Mouse (Mus musculus) hindbrain, embryonic 16.5 days (tissue): ENCODE data around the gene Zfp385c. TPM values are rescaled to one million over a fixed set of nuclear protein-coding genes. Genes with fewer than 3 reads are reported as not detected.
A peak's percentile ranks its signal among the peaks of the same experiment; 100 is the strongest.

Experiments
- ATAC-seq: fragments of 200-750 bp; cut with Nextera tagmentation; 2 replicates; pipeline ENCODE4 v1.8.0; 2017; ENCODE audit warnings: moderate TSS enrichment, moderate library complexity
- H3K27ac ChIP-seq: fragments of 300-500 bp; sonication (generic); 2 replicates; pipeline ENCODE4 v1.5.1; 2014; ENCODE audit warnings: low read depth, mild to moderate bottlenecking, control low read depth, low read length, moderate library complexity
- H3K27me3 ChIP-seq: fragments of 300-500 bp; sonication (generic); replicated peaks from 2 replicates; pipeline ENCODE4 v1.6.1; 2014; ENCODE audit warnings: low read length; ENCODE audit not compliant: control insufficient read depth, insufficient read depth
- H3K36me3 ChIP-seq: fragments of 300-500 bp; sonication (generic); 2 replicates; pipeline ENCODE4 v1.6.1; 2014; ENCODE audit warnings: mild to moderate bottlenecking, low read length, moderate library complexity, mixed read lengths; ENCODE audit not compliant: control insufficient read depth, insufficient read depth
- H3K4me1 ChIP-seq: fragments of 300-500 bp; sonication (generic); 2 replicates; pipeline ENCODE4 v1.6.1; 2014; ENCODE audit warnings: low read depth, low read length; ENCODE audit not compliant: control insufficient read depth, insufficient read depth
- H3K4me2 ChIP-seq: fragments of 300-500 bp; sonication (generic); 2 replicates; pipeline ENCODE4 v1.6.1; 2014; ENCODE audit warnings: mild to moderate bottlenecking, low read length, control low read depth, moderate library complexity
- H3K4me3 ChIP-seq: fragments of 300-500 bp; sonication (generic); 2 replicates; pipeline ENCODE4 v1.5.1; 2014; ENCODE audit warnings: mild to moderate bottlenecking, low read length, control low read depth, moderate library complexity
- H3K9ac ChIP-seq: fragments of 300-500 bp; sonication (generic); 2 replicates; pipeline ENCODE4 v1.6.1; 2014; ENCODE audit warnings: low read depth, mild to moderate bottlenecking, control low read depth, low read length, moderate library complexity
- H3K9me3 ChIP-seq: fragments of 300-500 bp; sonication (generic); 2 replicates; pipeline ENCODE4 v1.6.1; 2014; ENCODE audit warnings: mild to moderate bottlenecking, low read length, moderate library complexity; ENCODE audit not compliant: control insufficient read depth
- WGBS: fragments of 180-500 bp; shearing (Covaris S2); extraction: QIAGEN DNeasy Blood & Tissue Kit; methylation state at CpG from one replicate; pipeline ENCODE4 v1.1.7; 2014; 5-methylcytosine and 5-hydroxymethylcytosine counted together
- polyA plus RNA-seq: library from polyadenylated mRNA; unstranded; fragments of >200 nt; fragmentation: Nextera tagmentation; extraction: Ambion mirVana; gene quantifications from 2 replicates; pipeline ENCODE4 v1.2.1, GENCODE M21; 2015

Zfp385c gene
- polyA plus RNA-seq, 1 experiment from 2014 or later, result 2.3 TPM

DNA sequence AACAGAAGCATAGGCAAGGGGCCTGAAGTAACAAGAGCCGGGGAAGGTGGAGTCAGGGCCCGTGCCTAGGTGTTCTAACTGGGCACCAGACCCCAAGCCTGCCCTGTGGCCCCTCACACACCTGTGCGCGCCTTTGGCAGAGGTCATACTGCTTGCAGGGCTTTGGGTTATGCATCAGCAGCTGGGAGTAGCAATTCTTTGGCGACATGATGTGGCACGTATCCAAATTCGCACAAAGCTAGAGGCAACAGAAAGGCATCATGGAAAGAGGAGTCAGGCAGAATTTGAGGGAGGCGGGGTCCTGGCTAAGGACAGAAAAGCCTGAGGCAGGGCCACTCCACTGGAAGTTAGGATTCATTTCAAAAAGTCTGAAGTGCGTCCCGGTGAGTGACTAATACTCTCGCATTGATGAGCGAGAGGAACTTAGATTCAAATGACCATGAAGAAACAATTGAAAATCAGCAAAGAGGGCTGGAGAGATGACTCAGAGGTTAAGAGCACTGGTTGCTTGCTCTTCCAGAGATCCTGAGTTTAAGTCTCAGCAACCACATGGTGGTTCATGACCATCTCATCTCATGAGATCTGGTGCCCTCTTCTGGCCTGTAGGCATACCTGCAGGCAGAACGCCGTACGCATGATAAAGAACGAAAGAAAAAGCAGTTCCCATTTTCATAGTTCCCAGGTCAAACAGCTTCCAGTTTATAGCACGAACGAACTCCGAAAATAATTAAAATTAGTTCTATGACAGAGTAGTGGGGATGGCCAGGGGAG lies 10.0 kb upstream of the Zfp385c start:
- H3K27ac ChIP-seq, result no peak overlapping the region
- H3K4me2 ChIP-seq, result peak overlapping the region; percentile 23
- no peak overlapping the region for H3K4me3 ChIP-seq
- no peak overlapping the region for H3K9ac ChIP-seq
- no peaks in the 10 kb centered on the region for H3K27me3 ChIP-seq
- peaks cover 20% of the 10 kb centered on the region for H3K36me3 ChIP-seq
- 30% methylated on average over 19 of the region's 19 CpGs for WGBS
- no peaks in the 10 kb centered on the region; the same call in 1 of the 2 replicates for H3K4me1 ChIP-seq
- H3K9me3 ChIP-seq, result no peaks in the 10 kb centered on the region
- no peak for ATAC-seq

- H3K27ac ChIP-seq, result no peak overlapping the region
- peak overlapping the region; percentile 12 for H3K4me3 ChIP-seq
- ATAC-seq, result no peak
- no peaks in the 10 kb centered on the region for H3K27me3 ChIP-seq
- H3K4me2 ChIP-seq, result peak overlapping the region; percentile 38
- no peaks in the 10 kb centered on the region for H3K9me3 ChIP-seq
- WGBS, result 5% methylated on average over 14 of the region's 14 CpGs
- no peak overlapping the region for H3K9ac ChIP-seq
- peaks cover 13% of the 10 kb centered on the region for H3K36me3 ChIP-seq
- H3K4me1 ChIP-seq, result no peaks in the 10 kb centered on the region; the same call in 1 of the 2 replicates
These were observed 9.0 kb upstream of the Zfp385c start for GRCm38 (mm10) chr11:100701301-100701700.

GRCm38 (mm10) chr11:100700710-100701109 lies 8.5 kb upstream of the Zfp385c start:
- Histone ChIP-seq H3K4me1 (no peaks in the 10 kb centered on the region; the same call in 1 of the 2 replicates), H3K27me3 (no peaks in the 10 kb centered on the region), H3K4me3 (no peak overlapping the region; the same call in 1 of the 2 replicates), H3K9ac (no peak overlapping the region), H3K36me3 (peaks cover 8% of the 10 kb centered on the region), H3K27ac (no peak overlapping the region), H3K9me3 (no peaks in the 10 kb centered on the region), H3K4me2 (no peak overlapping the region)
- ATAC-seq, result no peak
- 75% methylated on average over 3 of the region's 3 CpGs for WGBS

DNA sequence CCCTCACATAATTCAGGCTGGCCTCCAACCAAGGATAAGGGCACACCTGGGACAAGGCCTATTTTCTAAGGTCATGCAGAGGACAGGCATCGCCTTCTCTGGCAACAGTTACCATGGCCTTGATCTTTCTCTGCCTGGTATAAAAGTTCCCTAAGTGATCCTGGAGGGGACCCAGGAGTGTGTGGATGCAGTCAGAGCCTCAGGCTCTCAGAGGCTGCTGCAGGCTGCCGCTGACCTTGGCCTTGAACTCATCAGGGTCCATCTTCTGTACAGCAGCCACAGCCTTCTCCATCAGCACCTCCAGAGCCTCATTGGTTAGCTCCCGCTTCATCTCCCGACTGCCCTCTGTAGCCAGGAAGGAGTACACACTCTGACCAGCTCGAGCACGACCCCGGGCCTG lies 5.7 kb upstream of the Zfp385c start:
- no peak overlapping the region for H3K9ac ChIP-seq
- no peaks in the 10 kb centered on the region; the same call in 1 of the 2 replicates for H3K4me1 ChIP-seq
- H3K4me2 ChIP-seq, result no peak overlapping the region
- no peaks in the 10 kb centered on the region for H3K9me3 ChIP-seq
- H3K4me3 ChIP-seq, result no peak overlapping the region
- H3K27ac ChIP-seq, result no peak overlapping the region
- ATAC-seq, result no peak
- 0 out of 2 replicates have a peak, but pooled peaks cover 2% of the 10 kb centered on the region for H3K27me3 ChIP-seq
- no peaks in the 10 kb centered on the region for H3K36me3 ChIP-seq
- WGBS, result 71% methylated on average over 7 of the region's 7 CpGs

DNA sequence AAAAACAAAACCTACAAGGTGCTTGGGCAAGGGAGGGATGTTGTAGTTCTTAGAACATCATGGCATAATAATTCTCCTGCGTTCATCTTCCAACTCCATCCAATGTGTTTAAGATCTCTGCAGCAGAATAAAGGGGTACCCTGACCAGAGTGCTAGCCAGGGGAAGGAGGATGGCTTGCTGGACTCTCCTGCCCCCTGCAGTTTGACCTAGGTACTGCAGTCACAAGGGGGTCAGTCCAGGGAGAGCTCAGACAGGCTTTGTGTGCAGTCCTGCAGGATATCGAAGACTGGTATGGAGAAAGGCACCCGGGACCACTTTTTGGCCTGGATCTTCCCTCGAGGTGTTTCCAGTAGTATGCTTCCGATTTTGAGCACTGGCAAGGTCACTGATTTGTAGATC lies 2.7 kb upstream of the Zfp385c start:
- Histone ChIP-seq H3K4me1 (peaks cover 7% of the 10 kb centered on the region), H3K9ac (no peak overlapping the region), H3K36me3 (no peaks in the 10 kb centered on the region), H3K4me2 (no peak overlapping the region), H3K4me3 (no peak overlapping the region), H3K9me3 (no peaks in the 10 kb centered on the region), H3K27ac (no peak overlapping the region), H3K27me3 (peaks cover 7% of the 10 kb centered on the region)
- ATAC-seq, result no peak
- WGBS, result 43% methylated on average over 5 of the region's 5 CpGs

DNA sequence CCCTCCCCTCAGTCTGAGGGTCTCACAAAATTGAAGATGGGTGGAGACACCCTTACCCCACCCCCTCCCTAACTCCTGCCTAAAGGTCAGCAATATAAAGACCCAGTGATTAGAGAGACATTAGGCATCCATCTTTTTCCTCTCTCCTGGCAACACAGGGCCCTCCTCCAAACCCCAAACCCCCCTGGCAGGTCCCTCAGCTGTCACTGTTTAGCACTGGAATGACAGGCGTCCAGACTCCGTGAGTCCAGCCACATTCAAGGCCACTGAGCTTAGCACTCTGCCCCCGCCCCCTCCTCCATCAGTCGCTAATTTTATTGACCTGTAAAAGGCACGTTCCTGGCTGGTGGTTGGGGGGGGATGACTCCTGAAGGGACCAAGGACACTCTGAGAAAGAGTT lies 899 bp upstream of the Zfp385c start:
- H3K27me3 ChIP-seq, result peaks cover 7% of the 10 kb centered on the region
- H3K9ac ChIP-seq, result no peak overlapping the region
- H3K4me3 ChIP-seq, result no peak overlapping the region
- no peaks in the 10 kb centered on the region for H3K36me3 ChIP-seq
- H3K4me1 ChIP-seq, result peaks cover 7% of the 10 kb centered on the region
- no peaks in the 10 kb centered on the region for H3K9me3 ChIP-seq
- H3K4me2 ChIP-seq, result no peak overlapping the region
- H3K27ac ChIP-seq, result no peak overlapping the region
- ATAC-seq, result no peak
- WGBS, result 30% methylated on average over 5 of the region's 5 CpGs

- Histone ChIP-seq H3K9me3 (no peaks in the 10 kb centered on the region), H3K27me3 (peaks cover 7% of the 10 kb centered on the region), H3K36me3 (no peaks in the 10 kb centered on the region), H3K4me2 (no peak overlapping the region), H3K9ac (no peak overlapping the region), H3K27ac (no peak overlapping the region), H3K4me3 (no peak overlapping the region), H3K4me1 (peaks cover 7% of the 10 kb centered on the region)
- WGBS, result 73% methylated on average over 7 of the region's 7 CpGs
- ATAC-seq, result no peak
These were observed 1.9 kb downstream of the Zfp385c start for GRCm38 (mm10) chr11:100690389-100690788.

DNA sequence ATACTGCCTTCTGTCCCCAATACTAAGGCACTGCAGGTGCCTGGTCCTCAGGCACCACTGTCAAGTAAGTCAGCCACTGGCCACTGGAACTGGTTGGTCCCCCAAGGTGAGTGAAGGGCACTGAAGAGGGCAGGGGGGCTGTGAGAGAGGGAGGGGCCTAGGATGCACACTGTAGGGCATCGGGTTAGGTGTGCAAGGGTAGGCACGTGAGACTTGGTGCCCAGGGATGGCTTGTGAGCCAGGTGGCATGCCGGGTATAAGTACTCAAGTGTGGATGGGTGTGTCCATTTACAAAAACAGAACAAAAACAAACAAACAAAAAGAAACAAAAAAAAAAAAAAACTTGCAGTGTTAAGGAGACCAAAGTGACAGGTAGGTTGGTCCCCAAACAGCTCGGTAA lies 3.8 kb downstream of the Zfp385c start:
- Histone ChIP-seq H3K4me2 (no peak overlapping the region), H3K4me1 (peaks cover 7% of the 10 kb centered on the region), H3K4me3 (no peak overlapping the region), H3K27me3 (peaks cover 5% of the 10 kb centered on the region), H3K9ac (no peak overlapping the region), H3K36me3 (no peaks in the 10 kb centered on the region), H3K27ac (no peak overlapping the region), H3K9me3 (no peaks in the 10 kb centered on the region)
- ATAC-seq, result no peak
- WGBS, result 84% methylated on average over 4 of the region's 4 CpGs

- no peak overlapping the region for H3K4me3 ChIP-seq
- H3K9ac ChIP-seq, result no peak overlapping the region
- peaks cover 5% of the 10 kb centered on the region for H3K27me3 ChIP-seq
- H3K9me3 ChIP-seq, result no peaks in the 10 kb centered on the region
- ATAC-seq, result no peak
- H3K4me1 ChIP-seq, result peaks cover 6% of the 10 kb centered on the region
- H3K4me2 ChIP-seq, result no peak overlapping the region
- no peaks in the 10 kb centered on the region for H3K36me3 ChIP-seq
- WGBS, result 79% methylated on average over 7 of the region's 7 CpGs
- no peak overlapping the region for H3K27ac ChIP-seq
These were observed 5.0 kb downstream of the Zfp385c start for GRCm38 (mm10) chr11:100687265-100687664.
